Mouse (Mus musculus) hindbrain, embryonic 15.5 days (tissue): ENCODE results near the gene Scaf11. TPM values are rescaled to one million over a fixed set of nuclear protein-coding genes. Genes with fewer than 3 reads are reported as not detected.

ENCODE experiments used
- ATAC-seq: fragments of 200-750 bp; cut with Nextera tagmentation; 2 replicates; pipeline ENCODE4 v1.8.0; 2017; ENCODE audit warnings: low read depth, moderate number of reproducible peaks, moderate TSS enrichment; ENCODE audit not compliant: low FRiP score
- H3K27ac ChIP-seq: fragments of 300-500 bp; sonication (generic); replicated peaks from 2 replicates; pipeline ENCODE4 v1.5.1; 2015; ENCODE audit warnings: mild to moderate bottlenecking, inconsistent platforms
- H3K27me3 ChIP-seq: fragments of 300-500 bp; sonication (generic); 2 replicates; pipeline ENCODE4 v1.6.1; 2015; ENCODE audit warnings: control low read depth, inconsistent platforms
- H3K36me3 ChIP-seq: fragments of 300-500 bp; sonication (generic); 2 replicates; pipeline ENCODE4 v1.6.1; 2015; ENCODE audit warnings: control low read depth, inconsistent platforms
- H3K4me1 ChIP-seq: fragments of 300-500 bp; sonication (generic); replicated peaks from 2 replicates; pipeline ENCODE4 v1.6.1; 2015; ENCODE audit warnings: control low read depth, inconsistent platforms
- H3K4me2 ChIP-seq: fragments of 300-500 bp; sonication (generic); 2 replicates; pipeline ENCODE4 v1.6.1; 2015; ENCODE audit warnings: moderate library complexity, mild to moderate bottlenecking, inconsistent platforms
- H3K4me3 ChIP-seq: fragments of 300-500 bp; sonication (generic); 2 replicates; pipeline ENCODE4 v1.5.1; 2015; ENCODE audit warnings: mild to moderate bottlenecking, inconsistent platforms
- H3K9ac ChIP-seq: fragments of 300-500 bp; sonication (generic); 2 replicates; pipeline ENCODE4 v1.6.1; 2015; ENCODE audit warnings: inconsistent platforms
- H3K9me3 ChIP-seq: fragments of 300-500 bp; sonication (generic); 2 replicates; pipeline ENCODE4 v1.6.1; 2016; ENCODE audit warnings: control low read depth, inconsistent platforms
- WGBS: fragments of 180-500 bp; shearing (Covaris S2); methylation state at CpG from one replicate; pipeline ENCODE4 v1.1.7; 2015; 5-methylcytosine and 5-hydroxymethylcytosine counted together
- microRNA-seq: library from miRNA; unstranded; fragments of <30 nt; microRNA quantifications from one replicate; pipeline ENCODE4, GENCODE M21; 2016
- polyA plus RNA-seq: library from polyadenylated mRNA; unstranded; fragments of >200 nt; fragmentation: Nextera tagmentation; extraction: Ambion mirVana; gene quantifications from 2 replicates; pipeline ENCODE4 v1.2.1, GENCODE M21; 2015

The Scaf11 gene
- polyA plus RNA-seq, 1 experiment from 2014 or later = 42.3 TPM

DNA sequence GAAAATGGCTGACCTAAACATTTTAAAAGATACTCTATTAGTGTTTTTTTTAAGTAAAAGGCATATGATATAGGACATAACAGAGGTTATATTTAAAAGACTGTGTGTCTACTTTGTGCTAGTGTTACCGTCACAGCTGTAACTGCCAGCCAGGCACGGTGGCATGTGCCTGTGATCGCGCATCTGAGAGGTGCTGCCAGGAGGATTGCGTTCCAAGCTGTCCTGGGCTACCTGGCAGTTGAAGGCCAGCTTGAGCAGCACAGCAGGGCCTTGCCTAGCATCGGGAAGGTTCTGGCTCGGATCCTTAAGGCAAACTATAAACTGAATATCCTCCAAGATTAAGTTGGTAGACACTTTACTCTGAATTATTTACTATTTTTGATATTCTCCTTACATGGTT lies 82.9 kb downstream of the Scaf11 start:
- Histone ChIP-seq H3K9ac (no peak overlapping the region), H3K4me1 (no peaks in the 10 kb centered on the region), H3K4me3 (no peak overlapping the region), H3K4me2 (no peak overlapping the region), H3K27me3 (no peaks in the 10 kb centered on the region), H3K27ac (no peak overlapping the region), H3K9me3 (no peaks in the 10 kb centered on the region), H3K36me3 (peaks cover 23% of the 10 kb centered on the region)
- 85% methylated on average over 7 of the region's 7 CpGs for WGBS
- ATAC-seq = no peak

DNA sequence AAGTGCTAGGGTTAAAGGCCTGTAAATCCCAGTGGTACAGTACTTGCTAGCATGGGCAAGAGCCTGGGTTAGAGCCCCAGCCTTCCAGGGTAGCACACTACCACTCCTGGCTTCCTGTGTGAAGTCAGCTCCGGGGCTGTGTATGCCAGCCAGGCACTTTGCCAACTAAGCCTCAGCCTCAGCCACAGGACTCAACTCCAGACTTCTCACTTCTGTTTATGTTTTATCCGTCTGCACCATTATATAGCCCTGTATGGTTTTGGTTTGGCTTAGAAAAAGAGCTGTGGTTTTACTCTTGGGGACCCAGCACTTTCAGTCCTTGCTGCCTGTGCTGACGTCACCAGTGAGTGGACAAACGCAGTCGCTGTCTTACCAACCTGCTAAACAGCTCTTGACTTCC lies 83.4 kb downstream of the Scaf11 start:
- H3K4me3 ChIP-seq = no peak overlapping the region
- H3K9me3 ChIP-seq = no peaks in the 10 kb centered on the region
- 79% methylated on average over 5 of the region's 5 CpGs for WGBS
- no peak for ATAC-seq
- no peaks in the 10 kb centered on the region for H3K27me3 ChIP-seq
- peaks cover 28% of the 10 kb centered on the region for H3K36me3 ChIP-seq
- H3K4me1 ChIP-seq = no peaks in the 10 kb centered on the region
- H3K4me2 ChIP-seq = no peak overlapping the region
- H3K9ac ChIP-seq = no peak overlapping the region
- no peak overlapping the region for H3K27ac ChIP-seq

DNA sequence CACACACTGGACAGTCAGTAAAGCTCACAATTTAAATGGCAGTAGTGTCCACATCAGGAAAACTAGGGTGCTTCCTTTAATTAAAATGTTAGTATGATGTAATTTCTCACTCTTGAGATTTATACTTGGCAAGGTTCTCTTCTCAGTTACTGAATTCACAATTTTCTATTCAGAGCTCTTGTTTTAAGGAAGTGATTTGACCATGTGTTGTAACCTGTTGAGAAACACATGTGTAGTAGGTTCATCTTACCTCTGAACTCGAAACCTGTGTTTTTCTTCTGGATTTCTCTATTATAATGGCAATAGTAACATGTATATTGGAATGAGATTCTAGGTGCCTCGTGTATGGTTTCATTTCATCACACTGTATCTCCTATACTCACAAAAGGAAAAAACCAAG lies 84.4 kb downstream of the Scaf11 start:
- 95% methylated on average over 2 of the region's 2 CpGs for WGBS
- H3K9ac ChIP-seq = no peak overlapping the region
- no peak overlapping the region for H3K4me2 ChIP-seq
- H3K4me1 ChIP-seq = no peaks in the 10 kb centered on the region
- H3K27me3 ChIP-seq = no peaks in the 10 kb centered on the region
- no peak overlapping the region for H3K4me3 ChIP-seq
- H3K27ac ChIP-seq = no peak overlapping the region
- no peak for ATAC-seq
- H3K36me3 ChIP-seq = peaks cover 37% of the 10 kb centered on the region
- H3K9me3 ChIP-seq = no peaks in the 10 kb centered on the region

DNA sequence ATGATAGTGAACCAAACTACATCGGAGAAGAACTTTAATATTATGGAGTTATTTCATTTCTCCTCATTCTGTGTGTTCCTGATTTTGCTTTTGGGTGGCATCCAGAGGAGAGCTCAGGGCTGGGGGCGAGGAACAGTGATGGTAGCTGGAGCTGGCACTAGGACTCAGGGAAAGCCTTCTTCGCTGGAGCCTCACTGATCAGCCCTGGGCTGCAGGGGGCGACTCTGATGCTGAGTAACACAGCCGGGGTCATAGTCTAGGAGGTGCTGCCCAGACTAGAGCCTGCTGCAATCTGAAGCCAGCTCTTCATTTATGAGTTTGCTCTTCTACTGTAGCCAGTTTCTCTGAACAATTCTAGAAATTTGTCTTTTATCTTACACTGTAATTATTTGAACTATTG lies 87.5 kb downstream of the Scaf11 start:
- peaks cover 53% of the 10 kb centered on the region for H3K36me3 ChIP-seq
- 85% methylated on average over 5 of the region's 5 CpGs for WGBS
- H3K9me3 ChIP-seq = no peaks in the 10 kb centered on the region
- H3K9ac ChIP-seq = no peak overlapping the region
- H3K4me3 ChIP-seq = no peak overlapping the region
- no peaks in the 10 kb centered on the region for H3K4me1 ChIP-seq
- no peak overlapping the region for H3K27ac ChIP-seq
- no peak overlapping the region for H3K4me2 ChIP-seq
- ATAC-seq = no peak
- no peaks in the 10 kb centered on the region for H3K27me3 ChIP-seq

DNA sequence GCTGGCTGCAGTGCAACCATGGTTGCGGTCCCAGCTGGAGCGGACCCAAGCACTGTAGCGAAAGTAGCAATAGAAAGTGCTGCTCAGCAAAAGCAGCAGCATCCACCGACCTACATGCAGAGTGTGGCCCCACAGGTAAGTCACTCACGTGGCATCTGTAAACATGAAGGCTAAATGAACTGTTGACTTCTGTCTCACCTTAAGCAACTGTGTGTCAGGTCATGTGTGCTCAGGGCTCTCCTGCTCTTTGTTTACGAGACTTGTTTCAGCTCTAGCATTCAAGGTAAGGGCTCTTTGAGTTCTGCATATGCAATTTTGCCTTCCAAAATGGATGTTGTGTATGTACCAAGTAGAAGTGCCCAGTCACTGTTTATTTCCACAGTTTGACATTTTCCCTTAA lies 88.0 kb downstream of the Scaf11 start:
- H3K27ac ChIP-seq = no peak overlapping the region
- H3K27me3 ChIP-seq = no peaks in the 10 kb centered on the region
- no peak for ATAC-seq
- no peak overlapping the region for H3K4me2 ChIP-seq
- H3K36me3 ChIP-seq = peaks cover 52% of the 10 kb centered on the region
- 96% methylated on average over 6 of the region's 6 CpGs for WGBS
- H3K9me3 ChIP-seq = no peaks in the 10 kb centered on the region
- no peak overlapping the region for H3K4me3 ChIP-seq
- no peaks in the 10 kb centered on the region for H3K4me1 ChIP-seq
- no peak overlapping the region for H3K9ac ChIP-seq

DNA sequence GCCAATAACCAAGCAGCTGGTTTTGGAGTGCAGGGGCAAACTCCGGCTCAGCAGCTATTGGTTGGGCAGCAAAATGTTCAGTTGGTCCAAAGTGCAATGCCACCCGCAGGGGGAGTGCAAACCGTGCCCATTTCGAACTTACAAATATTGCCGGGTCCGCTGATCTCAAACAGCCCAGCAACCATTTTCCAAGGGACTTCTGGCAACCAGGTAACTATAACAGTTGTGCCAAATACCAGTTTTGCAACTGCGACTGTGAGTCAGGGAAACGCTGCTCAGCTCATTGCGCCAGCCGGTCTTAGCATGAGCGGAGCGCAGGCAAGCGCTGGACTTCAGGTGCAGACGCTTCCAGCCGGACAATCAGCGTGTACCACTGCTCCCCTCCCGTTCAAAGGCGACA lies 89.3 kb downstream of the Scaf11 start:
- Histone ChIP-seq H3K27ac (no peak overlapping the region), H3K4me2 (no peak overlapping the region), H3K9ac (no peak overlapping the region), H3K27me3 (no peaks in the 10 kb centered on the region), H3K9me3 (no peaks in the 10 kb centered on the region), H3K4me3 (no peak overlapping the region), H3K4me1 (no peaks in the 10 kb centered on the region), H3K36me3 (peaks cover 50% of the 10 kb centered on the region)
- 95% methylated on average over 18 of the region's 18 CpGs for WGBS
- ATAC-seq = no peak

DNA sequence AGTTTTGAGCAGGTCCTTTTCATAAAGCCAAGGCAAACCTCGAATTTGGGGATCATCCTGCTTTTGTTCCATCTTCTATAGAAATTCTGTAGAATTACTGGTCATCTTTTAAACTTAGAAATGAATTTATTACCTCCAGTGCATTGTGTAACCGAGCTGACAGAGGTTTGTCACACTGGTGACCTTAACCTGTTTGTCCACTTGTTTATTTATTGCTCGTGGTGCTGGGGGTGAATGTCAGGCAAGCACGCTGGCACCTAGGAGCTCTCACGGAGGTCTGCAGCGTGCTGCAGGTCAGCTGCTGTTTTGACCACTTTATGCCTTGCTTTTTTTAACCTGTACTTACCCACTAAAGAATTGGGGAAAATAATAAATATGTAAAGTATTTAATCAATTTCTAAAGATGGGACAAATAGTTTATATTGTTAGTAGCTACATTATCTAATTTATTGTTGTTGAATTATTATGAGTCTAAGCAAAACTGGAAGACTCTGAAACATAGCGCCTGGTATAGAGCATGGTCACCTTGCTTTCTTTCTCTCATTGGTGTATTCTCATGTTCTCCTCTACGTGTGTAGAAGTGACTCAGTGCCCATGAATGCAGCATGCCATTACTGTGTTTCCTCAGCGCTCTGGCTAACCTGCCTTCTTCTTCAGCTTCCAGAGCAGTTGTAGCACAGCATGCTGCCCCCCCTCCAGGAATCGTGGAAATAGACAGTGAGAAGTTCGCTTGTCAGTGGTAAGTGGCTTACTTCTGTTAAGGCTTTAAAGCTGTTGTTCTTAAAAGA lies 94.3 kb downstream of the Scaf11 start:
- Histone ChIP-seq H3K4me2 (no peak overlapping the region), H3K27me3 (no peaks in the 10 kb centered on the region), H3K36me3 (peaks cover 67% of the 10 kb centered on the region), H3K27ac (no peak overlapping the region), H3K9me3 (no peaks in the 10 kb centered on the region), H3K9ac (no peak overlapping the region), H3K4me3 (no peak overlapping the region), H3K4me1 (no peaks in the 10 kb centered on the region)
- 86% methylated on average over 11 of the region's 11 CpGs for WGBS
- ATAC-seq = no peak

DNA sequence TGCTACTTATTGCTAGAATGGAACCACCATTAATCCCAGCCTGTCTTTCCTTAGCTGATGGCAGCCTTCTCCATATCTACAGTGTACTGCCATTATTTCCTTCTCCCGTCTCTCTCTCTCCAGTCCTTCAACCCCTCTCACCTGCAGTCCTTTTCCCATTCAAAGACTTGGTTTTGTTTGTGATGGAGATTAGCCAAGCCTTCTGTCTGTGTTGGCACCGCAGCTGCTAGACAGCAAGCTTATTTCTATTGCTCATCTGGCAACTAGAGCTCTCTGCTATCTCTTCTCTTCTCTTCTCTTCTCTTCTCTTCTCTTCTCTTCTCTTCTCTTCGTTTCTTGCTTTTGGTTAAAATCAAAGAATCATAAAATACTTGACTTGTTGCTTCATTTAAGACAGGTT lies 95.3 kb downstream of the Scaf11 start:
- H3K4me2 ChIP-seq = no peak overlapping the region
- H3K9me3 ChIP-seq = no peaks in the 10 kb centered on the region
- H3K4me3 ChIP-seq = no peak overlapping the region
- no peaks in the 10 kb centered on the region for H3K27me3 ChIP-seq
- no peak overlapping the region for H3K9ac ChIP-seq
- no peaks in the 10 kb centered on the region for H3K4me1 ChIP-seq
- 67% methylated on average over 3 of the region's 3 CpGs for WGBS
- ATAC-seq = no peak
- no peak overlapping the region for H3K27ac ChIP-seq
- peaks cover 61% of the 10 kb centered on the region for H3K36me3 ChIP-seq

Small RNAs within 50 kb of the gene (microRNA-seq; reads per million reads assigned to microRNA genes)
- gene Gm25397 = not detected

Other genes starting within 250 kb of the Scaf11 start
- 18.3 and 19.5 TPM in 2 replicates for gene Arid2, start 173.3 kb downstream of the Scaf11 start, polyA plus RNA-seq
- gene Slc38a1, start 182.1 kb upstream of the Scaf11 start, polyA plus RNA-seq = 134 and 138 TPM in 2 replicates
- gene Slc38a2, start 238.9 kb upstream of the Scaf11 start, polyA plus RNA-seq = 102 and 108 TPM in 2 replicates